Mouse (Mus musculus): Measurements from ENCODE around the gene Tbc1d17. TPM values are rescaled to one million over a fixed set of nuclear protein-coding genes. Genes with fewer than 3 reads are reported as not detected.
"Not testable (repeated sequence)": the region's sequence is repeated elsewhere in the genome, so short reads cannot be mapped to it uniquely, and the experiment has no call there.

The Tbc1d17 gene
- polyA plus RNA-seq, 1 experiment from 2014 or later = 92.5 TPM

DNA sequence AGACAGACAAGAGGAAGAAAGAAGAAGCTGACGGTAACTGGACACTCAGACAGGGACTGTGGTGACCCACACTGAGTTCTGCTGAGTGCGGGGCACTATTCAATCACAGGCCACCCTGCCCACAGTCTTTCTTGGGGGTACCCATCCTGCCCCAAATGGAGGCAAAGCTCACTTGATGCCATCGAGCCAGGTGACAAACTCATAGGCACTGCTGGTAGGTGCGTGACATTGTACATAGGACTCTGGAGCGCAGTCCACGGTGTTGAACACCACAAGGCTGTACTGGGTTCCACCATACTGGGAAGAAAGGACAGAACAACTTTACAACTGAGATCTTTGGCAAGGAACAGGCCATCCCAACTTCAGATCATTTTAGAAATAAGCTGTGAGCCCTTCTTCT is 42.7 kb upstream of the Tbc1d17 start:
- H3K27me3 ChIP-seq (ENCODE audit: control insufficient read depth, insufficient read depth, low read length) = no peaks in the 10 kb centered on the region
- no peak for ATAC-seq (ENCODE audit: low read depth)
- peak overlapping the region; percentile 97 for H3K27ac ChIP-seq (ENCODE audit: low read depth, low read length)
- H3K9me3 ChIP-seq (ENCODE audit: control insufficient read depth, low read length) = no peaks in the 10 kb centered on the region
- WGBS = 17% methylated on average over 6 of the region's 6 CpGs
- peak overlapping the region; percentile 83 for H3K4me2 ChIP-seq (ENCODE audit: low read depth, low read length)
- peaks cover 5% of the 10 kb centered on the region; the same call in 1 of the 2 replicates for H3K36me3 ChIP-seq (ENCODE audit: control insufficient read depth, insufficient read depth, low read length)
- peaks cover 32% of the 10 kb centered on the region for H3K4me1 ChIP-seq (ENCODE audit: control insufficient read depth, insufficient read depth, low read length)
- H3K4me3 ChIP-seq (ENCODE audit: low read depth, low read length) = peak overlapping the region; percentile 79
- H3K9ac ChIP-seq (replicated peaks; ENCODE audit: low read depth, low read length) = peak overlapping the region; percentile 86

DNA sequence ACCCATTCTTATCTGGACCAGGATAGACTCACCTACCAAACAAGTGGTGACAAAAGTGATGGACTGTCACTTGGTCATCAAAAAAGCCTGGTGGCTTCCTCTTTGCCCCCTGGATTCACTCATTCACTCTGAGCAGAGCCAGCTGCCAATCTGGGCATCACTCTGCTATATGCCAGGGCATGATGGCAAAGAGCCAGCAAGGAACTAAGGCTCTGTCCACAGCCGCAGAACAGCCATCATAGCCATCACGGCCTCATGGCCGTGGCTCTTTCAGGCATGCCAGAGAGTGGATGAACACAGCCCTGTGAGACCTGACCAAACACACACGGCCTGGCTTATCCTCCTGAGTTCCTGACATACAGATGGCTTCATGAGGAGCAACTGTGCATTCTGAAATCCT is 41.9 kb upstream of the Tbc1d17 start:
- ATAC-seq (ENCODE audit: low read depth) = no peak
- Histone ChIP-seq H3K27me3 (ENCODE audit: control insufficient read depth, insufficient read depth, low read length) (no peaks in the 10 kb centered on the region), H3K27ac (ENCODE audit: low read depth, low read length) (no peak overlapping the region), H3K4me2 (ENCODE audit: low read depth, low read length) (peak overlapping the region; percentile 83), H3K9me3 (ENCODE audit: control insufficient read depth, low read length) (no peaks in the 10 kb centered on the region), H3K4me3 (ENCODE audit: low read depth, low read length) (peak overlapping the region; percentile 79), H3K9ac (replicated peaks; ENCODE audit: low read depth, low read length) (peak overlapping the region; percentile 1; the same call in 1 of the 2 replicates), H3K4me1 (ENCODE audit: control insufficient read depth, insufficient read depth, low read length) (peaks cover 29% of the 10 kb centered on the region; the same call in 1 of the 2 replicates), H3K36me3 (ENCODE audit: control insufficient read depth, insufficient read depth, low read length) (peaks cover 11% of the 10 kb centered on the region; the same call in 1 of the 2 replicates)
- 54% methylated on average over 4 of the region's 4 CpGs for WGBS

DNA sequence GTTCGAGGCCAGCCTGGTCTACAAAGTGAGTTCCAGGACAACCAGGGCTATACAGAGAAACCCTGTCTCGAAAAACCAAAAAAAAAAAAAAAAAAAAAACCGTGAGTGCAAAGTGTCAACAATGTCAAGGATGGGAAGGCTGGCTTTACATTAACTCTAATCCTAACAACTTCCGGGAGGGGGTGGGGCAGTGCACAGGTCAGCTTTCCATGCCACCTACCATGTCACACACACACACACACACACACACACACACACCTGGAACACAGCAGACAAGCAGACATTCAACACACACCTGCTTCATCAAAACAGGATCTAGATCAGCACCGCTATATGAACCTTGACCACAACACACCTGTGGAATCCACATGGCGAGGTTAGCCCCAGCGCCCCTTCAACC is 41.3 kb upstream of the Tbc1d17 start:
- peaks cover 28% of the 10 kb centered on the region; the same call in 1 of the 2 replicates for H3K4me1 ChIP-seq (ENCODE audit: control insufficient read depth, insufficient read depth, low read length)
- H3K27me3 ChIP-seq (ENCODE audit: control insufficient read depth, insufficient read depth, low read length) = no peaks in the 10 kb centered on the region
- H3K4me3 ChIP-seq (ENCODE audit: low read depth, low read length) = peak overlapping the region; percentile 79
- no peak overlapping the region for H3K27ac ChIP-seq (ENCODE audit: low read depth, low read length)
- ATAC-seq (ENCODE audit: low read depth) = no peak
- H3K9me3 ChIP-seq (ENCODE audit: control insufficient read depth, low read length) = no peaks in the 10 kb centered on the region
- WGBS = 95% methylated on average over 6 of the region's 7 CpGs
- H3K9ac ChIP-seq (replicated peaks; ENCODE audit: low read depth, low read length) = no peak overlapping the region
- peaks cover 15% of the 10 kb centered on the region; the same call in 1 of the 2 replicates for H3K36me3 ChIP-seq (ENCODE audit: control insufficient read depth, insufficient read depth, low read length)
- H3K4me2 ChIP-seq (ENCODE audit: low read depth, low read length) = peak overlapping the region; percentile 83; the same call in 1 of the 2 replicates

DNA sequence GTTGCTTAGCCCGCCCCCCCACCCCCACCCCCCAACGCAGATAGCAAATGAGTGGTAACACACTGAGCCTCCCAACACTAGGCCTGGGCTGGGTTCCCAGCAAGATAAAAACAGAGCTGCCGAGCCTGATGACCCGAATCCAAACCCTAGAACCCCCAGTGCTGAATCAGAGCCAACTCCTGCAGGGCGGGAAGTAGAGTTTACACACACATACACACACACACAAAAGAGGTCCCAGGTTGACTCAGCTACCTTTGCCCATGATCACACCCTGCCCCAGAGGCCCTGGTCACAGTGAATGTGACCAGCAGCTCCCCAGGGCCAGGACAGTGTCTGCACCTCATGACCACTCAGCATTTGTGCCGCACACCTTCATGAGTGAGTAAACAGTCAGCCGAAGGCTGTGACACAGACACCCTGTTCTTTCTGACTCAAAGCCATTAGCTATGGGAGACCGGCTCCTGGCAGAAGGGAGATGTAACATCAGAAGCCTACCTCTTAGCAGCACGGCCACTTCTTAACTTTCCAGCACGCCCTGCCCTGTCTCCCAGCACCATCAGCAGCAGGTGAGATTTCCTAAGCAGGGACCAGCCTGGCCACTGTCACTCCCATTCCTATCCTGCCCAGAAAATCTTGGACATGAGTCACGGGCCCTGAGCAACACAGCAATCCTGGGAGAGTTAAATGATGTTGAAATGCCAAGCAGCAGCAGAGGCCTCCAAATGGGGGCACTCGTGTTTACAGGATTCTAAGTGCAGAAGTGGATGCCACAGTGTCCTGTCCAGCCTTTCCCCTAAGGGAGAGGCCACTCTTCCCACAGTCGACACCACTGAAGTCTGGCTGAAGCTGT is 39.6 kb upstream of the Tbc1d17 start:
- H3K9me3 ChIP-seq (ENCODE audit: control insufficient read depth, low read length) = no peaks in the 10 kb centered on the region
- H3K4me2 ChIP-seq (ENCODE audit: low read depth, low read length) = no peak overlapping the region
- H3K4me3 ChIP-seq (ENCODE audit: low read depth, low read length) = no peak overlapping the region
- 88% methylated on average over 13 of the region's 13 CpGs for WGBS
- no peak for ATAC-seq (ENCODE audit: low read depth)
- no peak overlapping the region for H3K27ac ChIP-seq (ENCODE audit: low read depth, low read length)
- peaks cover 27% of the 10 kb centered on the region for H3K36me3 ChIP-seq (ENCODE audit: control insufficient read depth, insufficient read depth, low read length)
- H3K27me3 ChIP-seq (ENCODE audit: control insufficient read depth, insufficient read depth, low read length) = no peaks in the 10 kb centered on the region
- H3K4me1 ChIP-seq (ENCODE audit: control insufficient read depth, insufficient read depth, low read length) = peaks cover 22% of the 10 kb centered on the region; the same call in 1 of the 2 replicates
- H3K9ac ChIP-seq (replicated peaks; ENCODE audit: low read depth, low read length) = no peak overlapping the region

DNA sequence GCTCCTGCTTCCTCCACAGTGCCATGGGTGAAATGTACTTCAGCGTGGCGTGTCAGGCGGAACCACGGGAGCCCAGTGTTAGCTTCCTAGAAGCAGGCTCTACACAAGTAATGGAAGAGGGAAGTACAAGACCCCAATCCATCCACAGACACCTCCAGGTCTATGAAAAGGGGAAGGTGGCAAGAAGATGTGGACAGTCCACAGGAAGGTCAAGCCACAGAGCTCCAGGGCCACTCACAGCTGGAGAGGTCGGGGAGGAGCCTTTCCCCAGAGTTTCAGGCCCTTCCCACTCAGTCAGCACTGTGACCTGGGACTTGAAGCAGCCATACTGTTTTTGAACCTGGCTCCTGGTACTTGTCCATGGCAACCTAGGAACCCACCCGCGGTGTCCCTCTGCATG is 38.1 kb upstream of the Tbc1d17 start:
- no peak for ATAC-seq (ENCODE audit: low read depth)
- no peak overlapping the region for H3K4me2 ChIP-seq (ENCODE audit: low read depth, low read length)
- H3K36me3 ChIP-seq (ENCODE audit: control insufficient read depth, insufficient read depth, low read length) = peaks cover 40% of the 10 kb centered on the region
- WGBS = 91% methylated on average over 7 of the region's 7 CpGs
- no peak overlapping the region for H3K9ac ChIP-seq (replicated peaks; ENCODE audit: low read depth, low read length)
- no peak overlapping the region for H3K27ac ChIP-seq (ENCODE audit: low read depth, low read length)
- no peaks in the 10 kb centered on the region for H3K27me3 ChIP-seq (ENCODE audit: control insufficient read depth, insufficient read depth, low read length)
- no peaks in the 10 kb centered on the region for H3K9me3 ChIP-seq (ENCODE audit: control insufficient read depth, low read length)
- H3K4me1 ChIP-seq (ENCODE audit: control insufficient read depth, insufficient read depth, low read length) = peaks cover 16% of the 10 kb centered on the region; the same call in 1 of the 2 replicates
- no peak overlapping the region for H3K4me3 ChIP-seq (ENCODE audit: low read depth, low read length)

DNA sequence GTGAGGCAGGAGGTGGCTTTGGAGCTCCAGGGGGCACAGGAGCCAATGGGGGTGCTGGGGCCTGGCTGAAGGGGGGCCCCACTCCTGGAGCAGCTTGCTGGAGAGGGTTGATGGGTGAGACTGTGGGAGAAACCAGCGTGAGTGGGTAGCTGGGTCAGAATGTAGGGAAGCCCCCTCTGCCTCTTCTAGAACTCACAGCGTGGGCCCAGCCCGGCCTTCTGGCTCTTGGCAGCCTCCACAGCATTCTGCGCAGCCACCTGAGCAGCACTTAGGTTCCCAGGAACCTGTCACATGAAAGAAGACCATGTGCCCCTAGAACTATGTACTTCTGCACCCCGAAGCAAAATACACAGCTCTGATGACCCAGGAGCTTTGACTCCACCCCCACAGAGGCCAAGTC is 35.8 kb upstream of the Tbc1d17 start:
- Histone ChIP-seq H3K4me2 (ENCODE audit: low read depth, low read length) (no peak overlapping the region), H3K36me3 (ENCODE audit: control insufficient read depth, insufficient read depth, low read length) (peaks cover 63% of the 10 kb centered on the region), H3K4me1 (ENCODE audit: control insufficient read depth, insufficient read depth, low read length) (0 out of 2 replicates have a peak, but pooled peaks cover 3% of the 10 kb centered on the region), H3K4me3 (ENCODE audit: low read depth, low read length) (no peak overlapping the region), H3K27me3 (ENCODE audit: control insufficient read depth, insufficient read depth, low read length) (no peaks in the 10 kb centered on the region), H3K9ac (replicated peaks; ENCODE audit: low read depth, low read length) (no peak overlapping the region), H3K27ac (ENCODE audit: low read depth, low read length) (no peak overlapping the region), H3K9me3 (ENCODE audit: control insufficient read depth, low read length) (no peaks in the 10 kb centered on the region)
- WGBS = 100% methylated on average over 5 of the region's 5 CpGs
- no peak for ATAC-seq (ENCODE audit: low read depth)

DNA sequence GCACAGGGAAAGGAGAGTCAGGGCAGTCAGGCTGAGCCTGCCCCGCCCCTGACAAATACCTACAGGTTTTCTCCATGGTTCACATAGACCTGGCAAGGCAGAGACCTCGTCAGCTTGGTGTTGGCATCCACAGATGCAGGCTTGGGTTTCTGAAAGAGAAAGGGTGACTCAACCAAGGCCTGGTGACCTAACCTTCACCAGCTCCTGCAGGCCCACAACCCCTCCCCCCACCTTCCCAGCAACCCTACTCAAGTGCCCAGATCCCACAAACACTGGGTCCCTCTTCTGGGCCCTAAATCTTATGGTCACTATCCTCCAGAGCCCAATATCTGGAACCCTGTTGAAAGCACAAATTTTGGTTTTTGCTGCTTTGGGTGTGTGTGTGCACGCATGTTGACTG is 34.2 kb upstream of the Tbc1d17 start:
- Histone ChIP-seq H3K4me3 (ENCODE audit: low read depth, low read length) (no peak overlapping the region), H3K9me3 (ENCODE audit: control insufficient read depth, low read length) (no peaks in the 10 kb centered on the region), H3K27ac (ENCODE audit: low read depth, low read length) (no peak overlapping the region), H3K4me1 (ENCODE audit: control insufficient read depth, insufficient read depth, low read length) (no peaks in the 10 kb centered on the region), H3K27me3 (ENCODE audit: control insufficient read depth, insufficient read depth, low read length) (no peaks in the 10 kb centered on the region), H3K9ac (replicated peaks; ENCODE audit: low read depth, low read length) (no peak overlapping the region), H3K4me2 (ENCODE audit: low read depth, low read length) (no peak overlapping the region), H3K36me3 (ENCODE audit: control insufficient read depth, insufficient read depth, low read length) (peaks cover 74% of the 10 kb centered on the region)
- 93% methylated on average over 3 of the region's 3 CpGs for WGBS
- no peak for ATAC-seq (ENCODE audit: low read depth)

DNA sequence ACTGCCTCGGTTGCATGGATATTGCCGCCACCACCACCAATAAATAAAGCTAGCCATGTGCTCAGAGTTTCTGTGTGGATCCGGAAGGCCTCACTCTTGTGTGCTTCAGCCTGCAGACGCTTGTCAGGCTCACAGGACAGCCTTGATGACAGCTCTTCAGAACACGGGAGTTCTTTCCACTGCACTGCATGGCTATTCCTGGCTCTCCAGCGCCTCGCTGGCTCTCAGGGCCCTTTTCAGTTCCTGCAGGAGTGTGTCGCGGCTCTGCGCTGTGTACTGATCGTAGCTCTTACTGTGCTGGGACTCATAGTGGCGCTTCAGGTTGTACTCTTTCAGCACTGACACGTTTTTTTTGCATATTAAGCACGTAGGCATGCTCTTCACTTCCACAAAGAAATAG is 29.0 kb upstream of the Tbc1d17 start:
- no peaks in the 10 kb centered on the region for H3K9me3 ChIP-seq (ENCODE audit: control insufficient read depth, low read length)
- no peaks in the 10 kb centered on the region for H3K4me1 ChIP-seq (ENCODE audit: control insufficient read depth, insufficient read depth, low read length)
- no peak overlapping the region for H3K4me2 ChIP-seq (ENCODE audit: low read depth, low read length)
- H3K27me3 ChIP-seq (ENCODE audit: control insufficient read depth, insufficient read depth, low read length) = no peaks in the 10 kb centered on the region
- H3K27ac ChIP-seq (ENCODE audit: low read depth, low read length) = no peak overlapping the region
- ATAC-seq (ENCODE audit: low read depth) = no peak
- no peak overlapping the region for H3K4me3 ChIP-seq (ENCODE audit: low read depth, low read length)
- peaks cover 61% of the 10 kb centered on the region for H3K36me3 ChIP-seq (ENCODE audit: control insufficient read depth, insufficient read depth, low read length)
- 90% methylated on average over 14 of the region's 14 CpGs for WGBS
- H3K9ac ChIP-seq (replicated peaks; ENCODE audit: low read depth, low read length) = no peak overlapping the region

DNA sequence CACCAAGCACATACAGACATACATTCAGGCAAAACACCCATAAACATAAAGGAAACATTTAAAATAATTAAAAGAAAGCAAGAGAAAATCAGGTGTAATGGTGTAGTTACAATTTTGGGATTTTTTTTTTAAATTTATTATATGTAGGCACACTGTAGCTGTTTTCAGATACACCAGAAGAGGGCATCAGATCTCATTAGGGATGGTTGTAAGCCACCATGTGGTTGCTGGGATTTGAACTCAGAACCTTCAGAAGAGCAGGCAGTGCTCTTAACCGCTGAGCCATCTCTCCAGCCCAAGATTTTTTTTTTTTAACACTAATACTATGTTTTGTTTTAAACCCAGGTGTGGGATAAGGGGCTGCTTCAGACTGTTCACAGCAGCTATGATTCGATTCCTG is 22.9 kb upstream of the Tbc1d17 start:
- not testable (repeated sequence) for H3K27ac ChIP-seq (ENCODE audit: low read depth, low read length); H3K9ac ChIP-seq (replicated peaks; ENCODE audit: low read depth, low read length); H3K4me3 ChIP-seq (ENCODE audit: low read depth, low read length); H3K4me2 ChIP-seq (ENCODE audit: low read depth, low read length); H3K27me3 ChIP-seq (ENCODE audit: control insufficient read depth, insufficient read depth, low read length); ATAC-seq (ENCODE audit: low read depth); H3K9me3 ChIP-seq (ENCODE audit: control insufficient read depth, low read length); H3K36me3 ChIP-seq (ENCODE audit: control insufficient read depth, insufficient read depth, low read length)
- H3K4me1 ChIP-seq (ENCODE audit: control insufficient read depth, insufficient read depth, low read length) = peaks cover 24% of the 10 kb centered on the region
- 88% methylated on average over 2 of the region's 2 CpGs for WGBS
